Mouse (Mus musculus): Measurements from ENCODE around the gene Klri1.
"Not testable (repeated sequence)": the region's sequence is repeated elsewhere in the genome, so short reads cannot be mapped to it uniquely, and the experiment has no call there.

Klri1 gene

GRCm38 (mm10) chr6:129717032-129717431, at the start of gene Klri1:
Gene Klri1 (minus strand): TSS chr6:129717132.
- no peak for DNase-seq (ENCODE audit: low read depth, low spot score)

GRCm38 (mm10) chr6:129747654-129748032, 30.7 kb upstream of the Klri1 start:
- DNase-seq (ENCODE audit: low read depth, low spot score), result no peak

DNA sequence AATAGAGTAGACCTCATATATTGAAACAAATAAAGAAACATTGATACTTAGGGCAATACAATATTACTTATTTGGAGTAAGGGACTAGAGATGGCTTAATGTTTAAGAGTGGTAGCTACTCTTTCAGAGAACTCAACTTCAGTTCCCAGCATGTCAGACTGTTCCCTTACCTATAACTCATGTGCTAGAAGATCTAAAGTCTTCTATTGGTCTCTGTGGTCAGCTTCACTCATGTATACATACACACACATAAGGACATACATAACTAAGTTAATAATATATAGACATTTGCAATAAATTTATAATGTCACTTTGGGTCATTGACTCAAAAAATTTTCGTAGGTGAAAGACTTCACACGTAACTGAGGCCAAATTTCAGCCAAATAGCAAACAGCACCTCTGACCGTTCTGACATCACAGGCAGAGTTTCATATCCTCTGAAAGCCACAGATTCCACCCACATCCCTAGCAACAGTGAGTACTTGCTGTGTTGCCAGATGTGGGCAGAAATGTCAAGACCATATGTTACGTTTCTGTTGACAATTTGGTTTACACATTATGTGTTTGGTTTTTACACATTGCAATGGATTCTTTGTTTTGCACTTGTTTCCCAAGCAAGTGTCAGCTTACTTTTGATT, 30.2 kb upstream of the Klri1 start:
- DNase-seq (ENCODE audit: low read depth, low spot score), result peak; percentile 3

GRCm38 (mm10) chr6:129746151-129746550, 29.2 kb upstream of the Klri1 start:
- DNase-seq (ENCODE audit: low read depth, low spot score), result no peak

DNA sequence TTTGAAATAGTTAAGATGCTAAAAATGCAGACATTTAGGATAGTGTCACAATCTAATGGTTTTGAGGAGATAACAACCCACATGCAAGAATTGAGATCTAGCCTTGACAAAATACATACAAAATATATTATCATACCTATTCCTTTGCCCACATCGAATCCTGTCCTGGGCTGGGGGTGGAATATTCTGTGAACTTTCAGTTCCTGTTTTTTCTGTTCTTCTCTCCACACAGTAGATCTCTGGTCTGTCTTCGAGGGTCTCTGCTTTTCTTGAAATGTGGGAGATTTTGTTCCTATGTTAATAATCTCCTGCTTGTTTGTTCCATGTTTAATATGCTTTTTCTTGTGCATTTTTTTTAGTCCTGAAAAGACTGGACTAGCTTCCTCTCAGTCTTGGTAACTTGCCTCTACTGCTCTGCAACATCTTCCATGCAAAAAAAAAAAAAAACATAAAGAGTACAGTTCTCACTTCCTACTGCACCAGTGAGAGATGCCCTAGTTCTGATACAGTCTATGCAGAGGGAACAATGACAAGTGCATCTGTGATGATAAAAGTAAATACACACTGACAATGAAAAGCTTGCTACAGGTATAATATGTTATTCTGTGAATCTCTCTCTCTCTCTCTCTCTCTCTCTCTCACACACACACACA, 23.3 kb upstream of the Klri1 start, which contains the start of gene Klri2:
Gene Klri2 (minus strand): TSS at position 416 of the 653 bp plus-strand sequence.
- DNase-seq (ENCODE audit: low read depth, low spot score), result no peak

- no peak for DNase-seq (ENCODE audit: low read depth, low spot score)
Observed at GRCm38 (mm10) chr6:129736414-129736813, 19.5 kb upstream of the Klri1 start.

DNA sequence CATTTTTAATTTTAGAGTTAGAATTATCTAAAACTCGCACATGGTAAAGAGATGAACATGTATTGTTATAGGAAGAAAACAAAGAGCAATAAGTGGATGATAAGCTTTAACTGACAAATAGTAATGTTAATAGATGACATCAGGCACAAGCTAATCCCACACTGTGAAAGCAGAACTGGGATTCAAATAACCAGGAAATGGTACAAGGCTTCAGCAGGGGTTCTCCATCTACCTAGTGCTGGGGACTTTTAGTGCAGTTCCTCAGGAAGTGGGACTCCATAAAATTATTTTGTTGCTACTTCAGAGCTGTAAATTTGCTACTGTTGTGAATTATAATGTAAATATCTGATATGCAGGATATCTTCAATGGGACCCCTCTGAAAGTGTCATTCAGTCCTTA, 10.3 kb upstream of the Klri1 start:
- no peak for DNase-seq (ENCODE audit: low read depth, low spot score)

GRCm38 (mm10) chr6:129721390-129721789, 4.5 kb upstream of the Klri1 start:
- DNase-seq (ENCODE audit: low read depth, low spot score), result no peak

DNA sequence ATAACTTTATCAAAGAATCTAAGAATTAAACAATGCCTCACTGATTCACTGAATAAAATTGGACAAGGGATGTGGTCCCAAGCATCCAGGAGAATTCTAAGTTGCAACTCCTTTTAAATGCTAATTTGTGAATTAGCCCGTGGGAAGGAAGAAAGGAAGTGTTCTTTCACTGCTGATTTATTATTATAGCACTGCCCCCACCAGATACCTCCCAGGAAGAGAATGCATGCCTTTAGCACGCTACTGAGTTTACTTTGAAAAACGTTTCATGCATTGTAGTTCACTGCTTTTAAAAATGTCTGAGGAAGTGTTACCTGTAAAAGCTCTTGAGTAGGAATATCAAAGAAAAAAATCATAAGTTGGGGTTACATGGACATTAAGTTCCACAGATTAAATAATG, 3.6 kb upstream of the Klri1 start:
- DNase-seq (ENCODE audit: low read depth, low spot score), result no peak

DNA sequence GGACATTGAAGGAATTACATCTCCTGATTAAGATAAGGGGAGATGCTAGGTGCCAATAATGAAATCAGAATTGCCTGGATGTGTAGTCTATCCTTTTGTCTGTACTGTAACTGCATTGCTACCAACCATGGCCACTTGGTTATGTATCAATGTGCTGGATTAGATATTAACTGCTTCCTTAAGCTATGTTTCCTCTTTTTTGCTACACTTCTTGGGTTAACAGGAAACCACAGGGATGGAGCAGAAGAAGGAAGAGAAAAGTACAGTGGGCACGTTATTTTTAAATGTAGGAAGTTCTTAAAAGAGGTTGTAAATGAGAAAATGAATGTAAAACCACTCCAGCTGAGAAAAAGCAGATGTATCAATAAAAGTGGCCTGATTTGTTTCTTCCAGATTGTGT, 3.4 kb downstream of the Klri1 start:
- peak; percentile 3 for DNase-seq (ENCODE audit: low read depth, low spot score)

- DNase-seq (ENCODE audit: low read depth, low spot score), result not testable (repeated sequence)
Observed at GRCm38 (mm10) chr6:129691436-129691835, 25.5 kb downstream of the Klri1 start.

DNA sequence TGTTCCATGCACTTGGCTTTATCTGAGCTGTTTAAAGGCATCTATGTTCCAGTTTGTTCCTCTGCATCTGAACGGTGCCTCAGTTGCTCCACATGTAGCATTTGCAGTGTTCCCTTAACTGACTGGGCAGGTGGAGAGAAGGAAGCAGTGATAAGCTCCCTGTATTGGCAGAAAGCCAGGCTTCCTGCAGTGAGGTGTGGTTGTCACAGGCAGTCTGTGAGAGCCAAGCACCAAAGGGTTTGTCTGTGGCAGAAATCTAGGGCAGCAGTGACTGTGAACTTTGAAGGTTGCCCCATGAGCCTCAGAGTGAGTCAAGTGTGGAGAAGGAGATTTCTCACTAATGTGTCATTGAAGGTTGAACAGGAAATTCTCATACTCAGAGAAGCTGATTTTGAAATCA, 36.6 kb downstream of the Klri1 start:
- peak; percentile 14 for DNase-seq (ENCODE audit: low read depth, low spot score)

GRCm38 (mm10) chr6:129678873-129679272, 38.1 kb downstream of the Klri1 start, which contains the start of gene Klrc1:
Gene Klrc1 (minus strand): TSS chr6:129678973.
- no peak for DNase-seq (ENCODE audit: low read depth, low spot score)

- not testable (repeated sequence) for DNase-seq (ENCODE audit: low read depth, low spot score)
Observed at GRCm38 (mm10) chr6:129661301-129661700, 55.6 kb downstream of the Klri1 start.

DNA sequence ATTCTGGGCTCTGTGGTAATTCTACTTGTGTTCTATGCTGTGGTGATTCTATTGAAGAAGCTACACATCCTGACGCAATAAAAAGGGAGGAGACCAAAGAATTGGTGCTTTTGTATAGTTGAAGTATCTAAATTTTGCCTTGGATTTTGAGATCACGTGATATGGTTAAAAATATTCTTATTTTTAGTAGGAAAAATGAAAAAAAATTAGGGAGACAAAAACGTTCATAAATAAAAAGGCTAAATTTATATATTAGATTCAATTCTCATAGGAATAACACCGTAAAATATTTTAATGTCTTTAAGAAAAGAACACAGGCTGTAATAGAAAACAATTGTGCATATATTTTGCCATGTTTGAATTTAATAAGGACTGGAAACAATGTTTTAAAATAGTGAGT, 56.3 kb downstream of the Klri1 start, which contains the start of gene Klrc2:
Gene Klrc2 (minus strand): TSS at position 101 of the 400 bp plus-strand sequence.
- DNase-seq (ENCODE audit: low read depth, low spot score), result not testable (repeated sequence)
